Mouse (Mus musculus): ENCODE measurements around the gene Atad5.

DNA sequence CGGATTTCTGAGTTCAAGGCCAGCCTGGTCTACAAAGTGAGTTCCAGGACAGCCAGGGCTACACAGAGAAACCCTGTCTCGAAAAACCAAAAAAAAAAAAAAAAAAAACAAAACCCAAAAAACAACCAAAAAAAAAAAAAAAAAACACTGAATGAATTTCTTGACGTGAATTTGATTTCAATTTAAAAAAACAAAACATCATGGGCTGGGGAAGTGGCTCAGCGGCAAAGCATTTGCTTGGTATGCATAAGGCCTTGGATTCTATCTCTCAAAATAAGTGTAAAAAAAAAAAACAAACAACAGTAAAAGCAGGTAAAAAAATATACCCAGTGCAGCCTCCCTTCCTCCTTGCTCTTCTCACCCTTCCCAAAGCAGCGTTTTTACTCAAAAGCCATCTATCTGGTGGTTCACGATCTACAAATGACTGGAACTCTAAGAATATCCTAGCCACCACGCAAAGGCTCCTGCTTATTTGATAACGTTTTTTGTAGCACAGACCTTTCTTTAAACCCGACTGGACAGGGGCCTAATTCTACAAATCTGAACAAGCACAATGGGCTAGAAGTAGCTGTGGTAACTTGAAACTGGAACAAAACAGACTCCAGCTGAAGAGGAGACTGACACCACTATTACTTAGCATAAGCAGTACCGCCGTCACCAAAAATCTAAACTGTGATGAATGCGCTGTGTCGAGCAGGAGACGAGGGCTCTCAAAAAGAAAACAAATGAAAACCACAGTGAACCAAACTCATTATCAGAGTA, 11.2 kb upstream of the Atad5 start:
- no peak for TF ChIP-seq POLR2A (IDR thresholded peaks at IDR 0.05; ENCODE audit: borderline replicate concordance, extremely low read depth, insufficient read depth, insufficient read length, poor library complexity, severe bottlenecking)
- no peak for TF ChIP-seq CTCF (IDR thresholded peaks at IDR 0.05; ENCODE audit: borderline replicate concordance, extremely low read depth, insufficient read depth, insufficient read length)
